ENCODE assay signal across 22 mouse cellular contexts in genomic region chr9:37067473-37067830, GRCm38 (mm10).
DNase-seq lines count a peak whose midpoint lies in the region; ATAC-seq and TF ChIP-seq lines count a peak whose summit lies in the region.
"Had no signal": no experiment of that assay in that cellular context is flagged by ENCODE, and none has a peak within 500 bp of the region (broad histone marks: within the 10 kb centered on the region; RNA-seq: fewer than 3 reads in every experiment).

No protein-coding gene starts in this region.

- H3K4me3 ChIP-seq in forebrain, embryonic 14.5 days (ENCODE audit: low read depth, low read length) = no peak overlapping the region
- H3K4me3 ChIP-seq in forebrain, postnatal 0 days (ENCODE audit: low read depth, low read length) = no peak overlapping the region
- H3K4me3 ChIP-seq in midbrain, embryonic 13.5 days (replicated peaks) = no peak overlapping the region
- no peak overlapping the region for H3K4me3 ChIP-seq in midbrain, embryonic 11.5 days (ENCODE audit: low read depth, low read length)
- no peak overlapping the region for H3K4me3 ChIP-seq in hindbrain, embryonic 16.5 days (ENCODE audit: low read length)
- no peak overlapping the region for H3K4me3 ChIP-seq in neural tube, embryonic 14.5 days (ENCODE audit: low read depth, low read length)
- H3K4me3 ChIP-seq: gastrocnemius, adult 2 months; heart, embryonic 12.5 days; limb, embryonic 12.5 days; liver, embryonic 13.5 days; lung, embryonic 15.5 days had no signal

- no peak for TF ChIP-seq CTCF in forebrain, postnatal 0 days (IDR thresholded peaks at IDR 0.05; ENCODE audit: low read depth)

- peak; percentile 41 for DNase-seq in forebrain, embryonic 14.5 days (ENCODE audit: low spot score)
- no peak for DNase-seq in forebrain, postnatal 0 days
- no peak for DNase-seq in midbrain, embryonic 11.5 days (ENCODE audit: low spot score, missing footprints)
- no peak for DNase-seq in gastrocnemius, adult 8-10 months (ENCODE audit: low spot score in 2 of 2)
- DNase-seq in frontal cortex, postnatal 14 days (ENCODE audit: low spot score in 2 of 2) = no peak
- DNase-seq: adrenal gland, postnatal 25 days; cerebellum, adult 18-20 months; gastrocnemius, adult 2 months; heart, adult 11 months; heart, postnatal 14 days; kidney, adult 8-10 months; kidney, postnatal 14 days; layer of hippocampus, adult 9-11 months; liver, embryonic 13.5 days; right cerebral cortex, adult 18-20 months had no signal

- no peak overlapping the region for H3K27ac ChIP-seq in forebrain, embryonic 14.5 days (ENCODE audit: low read depth, low read length)
- no peak overlapping the region for H3K27ac ChIP-seq in forebrain, postnatal 0 days (ENCODE audit: low read depth, low read length)
- peak overlapping the region; percentile 62 for H3K27ac ChIP-seq in midbrain, embryonic 13.5 days
- no peak overlapping the region for H3K27ac ChIP-seq in midbrain, embryonic 11.5 days (ENCODE audit: low read depth, low read length)
- H3K27ac ChIP-seq in hindbrain, embryonic 16.5 days (ENCODE audit: low read depth, low read length) = peak overlapping the region; percentile 70
- peak overlapping the region; percentile 76 for H3K27ac ChIP-seq in neural tube, embryonic 14.5 days (ENCODE audit: low read depth, low read length)
- H3K27ac ChIP-seq: gastrocnemius, adult 2 months; limb, embryonic 12.5 days; liver, embryonic 13.5 days; lung, embryonic 15.5 days had no signal

- whole genome bisulfite sequencing in forebrain, embryonic 14.5 days = 40% methylated on average over 5 of the region's 5 CpGs
- WGBS in forebrain, postnatal 0 days = 33% methylated on average over 5 of the region's 5 CpGs
- WGBS in midbrain, embryonic 13.5 days = 72% methylated on average over 5 of the region's 5 CpGs
- WGBS in midbrain, embryonic 11.5 days = 85% methylated on average over 5 of the region's 5 CpGs
- WGBS in hindbrain, embryonic 16.5 days = 52% methylated on average over 5 of the region's 5 CpGs
- 28% methylated on average over 5 of the region's 5 CpGs for WGBS in neural tube, embryonic 14.5 days

- ATAC-seq in forebrain, embryonic 14.5 days = peak; percentile 22; the same call in 1 of the 2 replicates
- ATAC-seq in forebrain, postnatal 0 days = no peak
- ATAC-seq in midbrain, embryonic 13.5 days = 0 out of 2 replicates have a peak, but pooled peaks have one; percentile 10
- no peak for ATAC-seq in midbrain, embryonic 11.5 days (ENCODE audit: low FRiP score)
- peak; percentile 65 for ATAC-seq in hindbrain, embryonic 16.5 days
- ATAC-seq in neural tube, embryonic 14.5 days (ENCODE audit: low read depth) = peak; percentile 66

- H3K9ac ChIP-seq in forebrain, embryonic 14.5 days (ENCODE audit: low read length) = no peak overlapping the region
- no peak overlapping the region for H3K9ac ChIP-seq in forebrain, postnatal 0 days
- H3K9ac ChIP-seq in midbrain, embryonic 13.5 days (replicated peaks) = no peak overlapping the region
- H3K9ac ChIP-seq in midbrain, embryonic 11.5 days (ENCODE audit: low read length) = no peak overlapping the region
- H3K9ac ChIP-seq in hindbrain, embryonic 16.5 days (ENCODE audit: low read depth, low read length) = no peak overlapping the region
- no peak overlapping the region for H3K9ac ChIP-seq in neural tube, embryonic 14.5 days (replicated peaks; ENCODE audit: low read depth, low read length)
- H3K9ac ChIP-seq: heart, embryonic 12.5 days; limb, embryonic 12.5 days; liver, embryonic 13.5 days; lung, embryonic 15.5 days had no signal

- no peaks in the 10 kb centered on the region for H3K9me3 ChIP-seq in forebrain, embryonic 14.5 days (replicated peaks; ENCODE audit: control insufficient read depth, low read length)
- H3K9me3 ChIP-seq in forebrain, postnatal 0 days (ENCODE audit: low read length) = no peaks in the 10 kb centered on the region
- H3K9me3 ChIP-seq in midbrain, embryonic 13.5 days = no peaks in the 10 kb centered on the region
- H3K9me3 ChIP-seq in midbrain, embryonic 11.5 days (ENCODE audit: control insufficient read depth, low read length) = no peaks in the 10 kb centered on the region
- H3K9me3 ChIP-seq in hindbrain, embryonic 16.5 days (ENCODE audit: control insufficient read depth, low read length) = no peaks in the 10 kb centered on the region
- H3K9me3 ChIP-seq in neural tube, embryonic 14.5 days (ENCODE audit: control insufficient read depth, low read length) = no peaks in the 10 kb centered on the region
- H3K9me3 ChIP-seq: G1E; heart, embryonic 12.5 days; limb, embryonic 12.5 days; liver, embryonic 13.5 days; lung, embryonic 15.5 days had no signal

- no peaks in the 10 kb centered on the region for H3K27me3 ChIP-seq in forebrain, embryonic 14.5 days (replicated peaks; ENCODE audit: control insufficient read depth, insufficient read depth, low read length)
- no peaks in the 10 kb centered on the region for H3K27me3 ChIP-seq in forebrain, postnatal 0 days (ENCODE audit: insufficient read depth, low read length)
- no peaks in the 10 kb centered on the region for H3K27me3 ChIP-seq in midbrain, embryonic 13.5 days
- no peaks in the 10 kb centered on the region for H3K27me3 ChIP-seq in midbrain, embryonic 11.5 days (ENCODE audit: control insufficient read depth, insufficient read depth, low read length)
- no peaks in the 10 kb centered on the region for H3K27me3 ChIP-seq in hindbrain, embryonic 16.5 days (replicated peaks; ENCODE audit: control insufficient read depth, insufficient read depth, low read length)
- H3K27me3 ChIP-seq in neural tube, embryonic 14.5 days (ENCODE audit: control insufficient read depth, insufficient read depth, low read length) = no peaks in the 10 kb centered on the region
- H3K27me3 ChIP-seq: heart, embryonic 12.5 days; liver, embryonic 13.5 days; lung, embryonic 15.5 days had no signal

- no peak overlapping the region for H3K4me2 ChIP-seq in forebrain, embryonic 14.5 days (ENCODE audit: low read length)
- H3K4me2 ChIP-seq in forebrain, postnatal 0 days (ENCODE audit: low read depth) = no peak overlapping the region
- no peak overlapping the region for H3K4me2 ChIP-seq in midbrain, embryonic 13.5 days (replicated peaks)
- no peak overlapping the region for H3K4me2 ChIP-seq in midbrain, embryonic 11.5 days
- H3K4me2 ChIP-seq in hindbrain, embryonic 16.5 days (ENCODE audit: low read length) = no peak overlapping the region
- no peak overlapping the region for H3K4me2 ChIP-seq in neural tube, embryonic 14.5 days (ENCODE audit: low read depth, low read length)
- H3K4me2 ChIP-seq: heart, embryonic 12.5 days; limb, embryonic 12.5 days; liver, embryonic 13.5 days; lung, embryonic 15.5 days had no signal

- no peaks in the 10 kb centered on the region for H3K36me3 ChIP-seq in forebrain, embryonic 14.5 days (ENCODE audit: control insufficient read depth, insufficient read depth, low read length)
- H3K36me3 ChIP-seq in forebrain, postnatal 0 days (ENCODE audit: insufficient read depth) = no peaks in the 10 kb centered on the region; the same call in 1 of the 2 replicates
- no peaks in the 10 kb centered on the region for H3K36me3 ChIP-seq in midbrain, embryonic 13.5 days
- H3K36me3 ChIP-seq in midbrain, embryonic 11.5 days (ENCODE audit: control insufficient read depth, insufficient read depth, low read length) = no peaks in the 10 kb centered on the region
- H3K36me3 ChIP-seq in hindbrain, embryonic 16.5 days (ENCODE audit: control insufficient read depth, insufficient read depth, low read length) = no peaks in the 10 kb centered on the region
- H3K36me3 ChIP-seq in neural tube, embryonic 14.5 days (ENCODE audit: control insufficient read depth, insufficient read depth, low read length) = no peaks in the 10 kb centered on the region
- H3K36me3 ChIP-seq: G1E; heart, embryonic 12.5 days; limb, embryonic 12.5 days; liver, embryonic 13.5 days; lung, embryonic 15.5 days had no signal

- peaks cover 8% of the 10 kb centered on the region; the same call in 1 of the 2 replicates for H3K4me1 ChIP-seq in forebrain, embryonic 14.5 days (ENCODE audit: control insufficient read depth, insufficient read depth, low read length)
- peaks cover 6% of the 10 kb centered on the region for H3K4me1 ChIP-seq in forebrain, postnatal 0 days (ENCODE audit: insufficient read depth)
- H3K4me1 ChIP-seq in midbrain, embryonic 13.5 days (replicated peaks) = peaks cover 34% of the 10 kb centered on the region
- no peaks in the 10 kb centered on the region; the same call in none of the 2 replicates for H3K4me1 ChIP-seq in midbrain, embryonic 11.5 days (ENCODE audit: control insufficient read depth, insufficient read depth, low read length)
- peaks cover 17% of the 10 kb centered on the region for H3K4me1 ChIP-seq in hindbrain, embryonic 16.5 days (ENCODE audit: control insufficient read depth, insufficient read depth, low read depth, low read length)
- peaks cover 21% of the 10 kb centered on the region for H3K4me1 ChIP-seq in neural tube, embryonic 14.5 days (ENCODE audit: control insufficient read depth, insufficient read depth, low read length)
- H3K4me1 ChIP-seq: liver, embryonic 13.5 days had no signal

Comparison
In these comparisons a context has a peak if more than half of its experiments do, and no peak if none do; other contexts are left out.
1. ATAC-seq: peak in forebrain, embryonic 14.5 days (single experiment), midbrain, embryonic 13.5 days (single experiment), hindbrain, embryonic 16.5 days (single experiment) and neural tube, embryonic 14.5 days (single experiment); none in forebrain, postnatal 0 days (single experiment) and midbrain, embryonic 11.5 days (single experiment).
2. H3K27ac ChIP-seq: peak in midbrain, embryonic 13.5 days (single experiment), hindbrain, embryonic 16.5 days (single experiment) and neural tube, embryonic 14.5 days (single experiment); none in forebrain, embryonic 14.5 days (single experiment), forebrain, postnatal 0 days (single experiment) and midbrain, embryonic 11.5 days (single experiment).